Comparison of ENCODE assay signal across 7 mouse cellular contexts in the genomic region with DNA sequence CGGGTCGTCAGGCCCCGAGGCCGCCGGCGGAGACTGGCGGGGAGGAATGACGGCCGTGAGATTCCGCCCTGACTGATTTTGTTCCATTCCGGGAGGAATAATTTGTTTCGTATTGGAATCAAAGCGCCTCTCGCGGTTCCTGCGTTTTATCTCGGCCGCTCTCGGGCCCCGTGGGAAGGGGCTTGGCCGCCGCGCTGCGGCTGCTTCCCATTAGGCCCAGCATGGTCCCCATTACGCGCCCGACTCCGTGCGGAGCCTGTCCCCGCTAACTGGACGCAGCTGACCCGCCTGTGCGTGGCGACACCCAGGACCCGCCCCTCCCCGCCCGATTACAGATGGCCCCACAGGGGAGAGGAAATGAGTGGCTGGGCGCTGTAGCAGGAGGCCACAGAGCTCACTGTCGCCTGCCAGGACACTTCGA. TPM values are rescaled to one million over a fixed set of nuclear protein-coding genes. Genes with fewer than 3 reads are reported as not detected.
DNase-seq lines count a peak whose midpoint lies in the region; ATAC-seq and TF ChIP-seq lines count a peak whose summit lies in the region.

No protein-coding gene starts in this region.

- ATAC-seq in lung, embryonic 16.5 days (ENCODE audit: low read depth) = peak; percentile 43
- ATAC-seq in forebrain, embryonic 11.5 days (replicated peaks; ENCODE audit: low FRiP score) = peak; percentile 55
- ATAC-seq in liver, embryonic 13.5 days (ENCODE audit: low read depth) = no peak
- 0 out of 2 replicates have a peak, but pooled peaks have one; percentile 24 for ATAC-seq in stomach, postnatal 0 days (ENCODE audit: low FRiP score, low TSS enrichment)

- no peak for TF ChIP-seq CTCF in stomach, postnatal 0 days (IDR thresholded peaks at IDR 0.05; ENCODE audit: low read depth)

- H3K9me3 ChIP-seq in lung, embryonic 16.5 days (ENCODE audit: control insufficient read depth, low read length) = peaks cover 5% of the 10 kb centered on the region; the same call in 1 of the 2 replicates
- no peaks in the 10 kb centered on the region for H3K9me3 ChIP-seq in forebrain, embryonic 11.5 days (ENCODE audit: control insufficient read depth, low read length)
- no peaks in the 10 kb centered on the region for H3K9me3 ChIP-seq in liver, embryonic 13.5 days (replicated peaks)
- no peaks in the 10 kb centered on the region for H3K9me3 ChIP-seq in stomach, postnatal 0 days (ENCODE audit: control insufficient read depth, low read length)

- peak overlapping the region; percentile 51 for H3K4me2 ChIP-seq in lung, embryonic 16.5 days (ENCODE audit: low read depth, low read length)
- peak overlapping the region; percentile 47 for H3K4me2 ChIP-seq in forebrain, embryonic 11.5 days (ENCODE audit: low read depth, low read length, severe bottlenecking)
- H3K4me2 ChIP-seq in liver, embryonic 13.5 days = peak overlapping the region; percentile 49
- peak overlapping the region; percentile 50 for H3K4me2 ChIP-seq in stomach, postnatal 0 days (replicated peaks; ENCODE audit: low read depth)

- intact Hi-C loops in left cerebral cortex, postnatal 36 days (cut with DNase I) = loop anchor here (5.0 kb wide), 1 partner anchor 899 kb away; no protein-coding TSS in a partner anchor

- no peaks in the 10 kb centered on the region for H3K36me3 ChIP-seq in lung, embryonic 16.5 days (ENCODE audit: control insufficient read depth, insufficient read depth, low read length)
- no peaks in the 10 kb centered on the region for H3K36me3 ChIP-seq in forebrain, embryonic 11.5 days (ENCODE audit: control insufficient read depth, insufficient read depth, low read length)
- H3K36me3 ChIP-seq in liver, embryonic 13.5 days = no peaks in the 10 kb centered on the region
- H3K36me3 ChIP-seq in stomach, postnatal 0 days (ENCODE audit: control insufficient read depth, insufficient read depth, low read length) = no peaks in the 10 kb centered on the region

- H3K27me3 ChIP-seq in lung, embryonic 16.5 days (ENCODE audit: control insufficient read depth, insufficient read depth, low read depth, low read length) = peaks cover 71% of the 10 kb centered on the region
- peaks cover 54% of the 10 kb centered on the region for H3K27me3 ChIP-seq in forebrain, embryonic 11.5 days (ENCODE audit: control insufficient read depth, insufficient read depth, low read length)
- H3K27me3 ChIP-seq in liver, embryonic 13.5 days = peaks cover 89% of the 10 kb centered on the region
- peaks cover 17% of the 10 kb centered on the region for H3K27me3 ChIP-seq in stomach, postnatal 0 days (ENCODE audit: control insufficient read depth, insufficient read depth, low read length)

- no peak for TF ChIP-seq EP300 in stomach, postnatal 0 days (optimal IDR thresholded peaks at IDR 0.05)

- H3K4me3 ChIP-seq in lung, embryonic 16.5 days (ENCODE audit: low read length) = peak overlapping the region; percentile 41
- peak overlapping the region; percentile 29 for H3K4me3 ChIP-seq in forebrain, embryonic 11.5 days (ENCODE audit: low read depth, low read length)
- H3K4me3 ChIP-seq in liver, embryonic 13.5 days (replicated peaks) = peak overlapping the region; percentile 35
- H3K4me3 ChIP-seq in stomach, postnatal 0 days (ENCODE audit: low read depth, low read length) = peak overlapping the region; percentile 29

- 0% methylated on average over 40 of the region's 40 CpGs for WGBS in lung, embryonic 16.5 days
- WGBS in forebrain, embryonic 11.5 days = under 1% methylated on average over 40 of the region's 40 CpGs
- 2% methylated on average over 40 of the region's 40 CpGs for WGBS in liver, embryonic 13.5 days (ENCODE audit: insufficient replicate concordance)
- WGBS in stomach, postnatal 0 days = under 1% methylated on average over 40 of the region's 40 CpGs

- H3K27ac ChIP-seq in lung, embryonic 16.5 days (ENCODE audit: low read length) = no peak overlapping the region
- no peak overlapping the region for H3K27ac ChIP-seq in forebrain, embryonic 11.5 days (ENCODE audit: low read depth, low read length)
- H3K27ac ChIP-seq in liver, embryonic 13.5 days = no peak overlapping the region
- no peak overlapping the region for H3K27ac ChIP-seq in stomach, postnatal 0 days (replicated peaks)

- DNase-seq in lung, postnatal 10 days = no peak
- DNase-seq in forebrain, embryonic 11.5 days (ENCODE audit: low spot score) = peak; percentile 69
- no peak for DNase-seq in liver, embryonic 13.5 days
- DNase-seq in stomach, postnatal 0 days (ENCODE audit: low spot score) = no peak
- DNase-seq in gastrocnemius, postnatal 10 days = no peak
- no peak for DNase-seq in left cerebral cortex, postnatal 36 days (ENCODE audit: low spot score in 2 of 2)

- H3K4me1 ChIP-seq in lung, embryonic 16.5 days (replicated peaks; ENCODE audit: control insufficient read depth, insufficient read depth, low read length) = no peaks in the 10 kb centered on the region
- peaks cover 3% of the 10 kb centered on the region; the same call in 1 of the 2 replicates for H3K4me1 ChIP-seq in forebrain, embryonic 11.5 days (replicated peaks; ENCODE audit: control insufficient read depth, insufficient read depth, low read length)
- H3K4me1 ChIP-seq in liver, embryonic 13.5 days (replicated peaks) = 0 out of 2 replicates have a peak, but pooled peaks cover 6% of the 10 kb centered on the region
- no peaks in the 10 kb centered on the region for H3K4me1 ChIP-seq in stomach, postnatal 0 days (replicated peaks; ENCODE audit: control insufficient read depth, insufficient read depth)

- no peak overlapping the region; the same call in 1 of the 2 replicates for H3K9ac ChIP-seq in lung, embryonic 16.5 days (ENCODE audit: low read length)
- peak overlapping the region; percentile 12; the same call in 1 of the 2 replicates for H3K9ac ChIP-seq in forebrain, embryonic 11.5 days (ENCODE audit: low read length)
- H3K9ac ChIP-seq in liver, embryonic 13.5 days = no peak overlapping the region
- H3K9ac ChIP-seq in stomach, postnatal 0 days (ENCODE audit: low read length) = no peak overlapping the region

RNA-seq across cellular contexts. Expression of gene Faim, which starts 13.1 kb away (rescaled TPM):
- 37.6 and 38.7 TPM in 2 replicates for polyA plus RNA-seq in lung, embryonic 16.5 days (2015; fragmentation: Nextera tagmentation; extraction: Ambion mirVana)
- polyA plus RNA-seq in forebrain, embryonic 11.5 days (2014; fragmentation: Nextera tagmentation; extraction: Ambion mirVana) = 74.7 and 78.4 TPM in 2 replicates
- 16.4 and 20.5 TPM in 2 replicates for polyA plus RNA-seq in liver, embryonic 13.5 days (2015; fragmentation: Nextera tagmentation; extraction: Ambion mirVana)
- 32.3 and 32.9 TPM in 2 replicates for polyA plus RNA-seq in stomach, postnatal 0 days (2015; fragmentation: Nextera tagmentation; extraction: Ambion mirVana)
- 1 to 10 TPM; 5.6 to 6.2 TPM for total RNA-seq in gastrocnemius, postnatal 10 days (2021)
- 10 to 100 TPM; 32.3 to 34.1 TPM for total RNA-seq in left cerebral cortex, postnatal 36 days (2021)

RNA-seq across cellular contexts. Expression of gene Foxl2, which starts 18.0 kb away (rescaled TPM):
- polyA plus RNA-seq in lung, embryonic 16.5 days (2015; fragmentation: Nextera tagmentation; extraction: Ambion mirVana) = not detected in 2 replicates
- polyA plus RNA-seq in forebrain, embryonic 11.5 days (2014; fragmentation: Nextera tagmentation; extraction: Ambion mirVana) = 1.7 and 3.1 TPM in 2 replicates
- polyA plus RNA-seq in liver, embryonic 13.5 days (2015; fragmentation: Nextera tagmentation; extraction: Ambion mirVana) = not detected in 2 replicates
- 0.02 TPM in 1 of 2 replicates, not detected in the other for polyA plus RNA-seq in stomach, postnatal 0 days (2015; fragmentation: Nextera tagmentation; extraction: Ambion mirVana)
- total RNA-seq in gastrocnemius, postnatal 10 days (2021) = not detected
- total RNA-seq in left cerebral cortex, postnatal 36 days (2021) = under 1 TPM; 0.91 to 0.99 TPM
